Mouse (Mus musculus) myocyte (in vitro differentiated cells): ENCODE measurements around the gene Ttll11.

Experiments
- CEBPB ChIP-seq: IDR thresholded peaks from 2 replicates; pipeline ENCODE4 v1.6.1; 2011; ENCODE audit warnings: mild to moderate bottlenecking, moderate library complexity; ENCODE audit not compliant: poor library complexity, insufficient read depth, severe bottlenecking
- MAX ChIP-seq: IDR thresholded peaks from one replicate; pipeline ENCODE4 v1.6.1; 2011; ENCODE audit warnings: low read depth, mild to moderate bottlenecking, control low read depth
- MYOD1 ChIP-seq, 3 experiments: IDR thresholded peaks; one replicate each; pipeline ENCODE4 v1.6.1; 2011; ENCODE audit warnings: control low read depth in 2 of 3, low read depth in 2 of 3, mild to moderate bottlenecking in 2 of 3, moderate library complexity in 1 of 3; ENCODE audit not compliant: insufficient read length in 2 of 3, control insufficient read depth in 1 of 3
- MYOG ChIP-seq, 3 experiments: IDR thresholded peaks; one replicate each; pipeline ENCODE4 v1.6.1; 2011; ENCODE audit warnings: control low read depth in 2 of 3, low read depth in 2 of 3, mild to moderate bottlenecking in 2 of 3; ENCODE audit not compliant: insufficient read length in 2 of 3, control insufficient read depth in 1 of 3, insufficient read depth in 1 of 3
- POLR2A ChIP-seq: IDR thresholded peaks from one replicate; pipeline ENCODE4 v1.6.1; 2011; ENCODE audit warnings: low read depth, mild to moderate bottlenecking, control low read depth, moderate library complexity; ENCODE audit not compliant: insufficient read length
- POLR2AphosphoS2 ChIP-seq: IDR thresholded peaks from one replicate; pipeline ENCODE4 v1.6.1; 2011; ENCODE audit warnings: low read depth, control low read depth; ENCODE audit not compliant: insufficient read length
- REST ChIP-seq: IDR thresholded peaks from one replicate; pipeline ENCODE4 v1.6.1; 2011; ENCODE audit warnings: mild to moderate bottlenecking, control low read depth, moderate library complexity; ENCODE audit not compliant: insufficient read depth, insufficient read length
- TCF12 ChIP-seq: IDR thresholded peaks from one replicate; pipeline ENCODE4 v1.6.1; 2011; ENCODE audit warnings: mild to moderate bottlenecking, control low read depth; ENCODE audit not compliant: poor library complexity, insufficient read depth, severe bottlenecking
- USF1 ChIP-seq: IDR thresholded peaks from one replicate; pipeline ENCODE4 v1.6.1; 2011; ENCODE audit warnings: low read depth, mild to moderate bottlenecking, control low read depth, moderate library complexity

DNA sequence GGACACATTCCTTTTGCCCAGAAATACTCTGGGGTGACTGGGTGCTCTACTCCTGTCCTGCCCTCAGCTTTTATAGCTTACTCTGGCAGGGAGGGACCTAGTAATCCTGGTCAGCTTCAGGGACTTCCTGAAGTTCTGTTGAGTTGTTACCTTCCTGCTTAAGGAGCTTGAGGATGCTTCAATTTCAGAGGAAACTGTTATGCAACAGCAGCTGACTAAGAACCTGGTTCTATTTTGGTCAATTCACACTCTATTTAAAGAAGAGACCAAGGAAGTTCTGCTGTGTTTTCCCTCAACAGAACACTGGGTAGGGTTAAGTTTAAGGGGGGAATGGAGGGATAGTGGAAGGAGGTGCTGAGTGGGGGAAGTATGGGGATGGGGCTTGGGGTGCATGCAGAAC, 19.5 kb upstream of the Ttll11 start:
- no peak for TF ChIP-seq POLR2A
- TF ChIP-seq TCF12: no peak
- no peak for TF ChIP-seq CEBPB
- no peak for TF ChIP-seq REST
- no peak for TF ChIP-seq MYOG (IDR thresholded peaks at IDR 0.05; ENCODE audit: control insufficient read depth in 1 of 3, insufficient read depth in 1 of 3, insufficient read length in 2 of 3, low read depth in 2 of 3)
- TF ChIP-seq POLR2AphosphoS2: no peak
- no peak for TF ChIP-seq MYOD1 (IDR thresholded peaks at IDR 0.05; ENCODE audit: control insufficient read depth in 1 of 3, insufficient read length in 2 of 3, low read depth in 2 of 3)
- TF ChIP-seq MAX: no peak
- TF ChIP-seq USF1: no peak
